Mouse (Mus musculus) cerebellum, adult 8-10 months (tissue): ENCODE measurements around the gene Fcmr.
A peak's percentile ranks its signal among the peaks of the same experiment; 100 is the strongest.

Experiments used
- DNase-seq: peaks from one replicate; pipeline ENCODE4 v3.0.0; 2022

Fcmr gene

GRCm38 (mm10) chr1:130864238-130864637, 1.2 kb upstream of the Fcmr start:
- DNase-seq, result peak; percentile 14

DNA sequence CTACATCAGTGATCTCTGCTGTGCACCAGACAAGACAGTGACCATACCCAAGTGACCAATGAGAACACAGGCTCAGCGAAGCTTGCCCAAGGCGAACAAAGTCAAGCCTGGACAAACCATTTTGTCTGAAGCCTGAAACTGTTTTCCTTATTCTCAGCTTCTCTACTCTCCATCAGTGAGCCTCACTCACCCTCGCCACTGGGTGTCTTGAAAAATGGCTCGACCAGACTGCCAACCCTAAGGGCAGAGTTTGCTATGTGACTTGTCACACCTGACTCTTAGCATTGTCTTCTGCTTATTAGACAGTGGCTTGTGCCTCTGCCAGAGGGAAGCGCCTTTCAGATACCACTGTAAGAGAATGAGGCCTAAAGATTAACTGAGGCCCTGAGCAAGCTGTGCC, 728 bp upstream of the Fcmr start:
- no peak for DNase-seq

- DNase-seq, result no peak
These were observed 7.4 kb downstream of the Fcmr start for GRCm38 (mm10) chr1:130872912-130873311.

GRCm38 (mm10) chr1:130875139-130875538, 9.7 kb downstream of the Fcmr start:
- DNase-seq, result peak; percentile 33

GRCm38 (mm10) chr1:130875910-130876309, 10.4 kb downstream of the Fcmr start:
- no peak for DNase-seq

- DNase-seq, result peak; percentile 59
These were observed 11.6 kb downstream of the Fcmr start for GRCm38 (mm10) chr1:130876931-130877509.

- DNase-seq, result no peak
These were observed 12.6 kb downstream of the Fcmr start for GRCm38 (mm10) chr1:130877889-130878614.

DNA sequence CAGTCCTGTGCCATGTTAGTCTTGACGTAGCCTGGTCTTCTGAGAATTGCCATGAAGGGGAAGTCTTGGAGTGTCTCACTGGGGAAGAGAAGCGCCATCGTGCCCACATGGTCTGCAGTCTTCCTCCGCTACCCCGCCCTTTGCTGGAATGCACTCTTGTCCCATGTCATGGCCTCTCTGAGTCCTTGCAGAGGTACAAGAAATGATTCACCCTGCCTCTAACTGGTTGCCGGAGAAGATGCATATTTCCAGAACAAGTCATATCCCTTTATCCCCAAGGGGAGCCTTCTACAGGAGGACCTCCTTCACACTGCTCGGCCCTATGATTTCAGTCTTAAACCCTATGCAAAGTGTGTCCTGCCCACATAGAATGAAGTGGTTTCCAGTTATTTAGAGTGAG, 14.5 kb downstream of the Fcmr start:
- no peak for DNase-seq

- no peak for DNase-seq
These were observed 17.7 kb downstream of the Fcmr start for GRCm38 (mm10) chr1:130883146-130883545.

DNA sequence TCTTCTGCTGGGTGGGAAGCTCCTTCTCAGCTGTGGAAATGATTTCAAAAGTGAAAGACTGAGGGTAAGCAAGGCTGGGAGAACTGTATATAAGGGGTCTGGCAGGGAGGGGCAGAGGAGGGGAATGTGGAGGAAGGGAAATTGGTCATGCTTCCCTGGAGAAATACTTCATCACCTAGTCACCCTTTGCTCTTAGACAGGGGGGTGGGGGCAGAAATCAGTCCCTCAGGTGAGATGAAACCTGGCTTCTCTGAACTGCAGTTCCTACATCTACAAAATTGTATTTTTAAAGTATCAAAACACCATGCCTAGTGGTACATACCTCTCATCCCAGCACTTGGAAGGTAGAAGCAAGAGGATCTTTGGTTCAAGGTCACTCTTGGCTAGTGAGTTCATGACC, 21.9 kb downstream of the Fcmr start, which contains the start of gene Il24:
TSS of gene Il24 (minus strand) at position 101 of the 400 bp plus-strand sequence.
- no peak for DNase-seq

DNA sequence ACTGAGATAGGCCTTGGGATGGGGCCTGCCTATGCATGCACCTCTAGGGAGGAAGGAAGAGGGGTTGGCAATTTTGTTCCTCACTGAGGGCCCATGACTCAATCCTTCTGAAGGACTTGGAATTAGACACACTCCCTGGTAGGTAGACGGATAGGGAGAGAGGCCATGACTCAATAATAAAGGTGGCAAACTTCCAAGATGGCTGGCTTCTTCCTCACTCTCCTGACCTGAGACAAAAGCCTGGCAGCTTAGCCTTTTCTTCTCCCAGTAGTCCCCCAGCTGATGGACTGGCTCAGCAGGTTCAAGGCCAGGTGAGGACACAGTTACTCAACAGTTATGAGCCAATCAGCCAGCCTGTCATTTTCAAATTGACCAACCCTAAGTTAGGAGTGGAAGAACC, 27.0 kb downstream of the Fcmr start:
- no peak for DNase-seq

GRCm38 (mm10) chr1:130893329-130894040, 28.0 kb downstream of the Fcmr start:
- DNase-seq, result no peak

DNA sequence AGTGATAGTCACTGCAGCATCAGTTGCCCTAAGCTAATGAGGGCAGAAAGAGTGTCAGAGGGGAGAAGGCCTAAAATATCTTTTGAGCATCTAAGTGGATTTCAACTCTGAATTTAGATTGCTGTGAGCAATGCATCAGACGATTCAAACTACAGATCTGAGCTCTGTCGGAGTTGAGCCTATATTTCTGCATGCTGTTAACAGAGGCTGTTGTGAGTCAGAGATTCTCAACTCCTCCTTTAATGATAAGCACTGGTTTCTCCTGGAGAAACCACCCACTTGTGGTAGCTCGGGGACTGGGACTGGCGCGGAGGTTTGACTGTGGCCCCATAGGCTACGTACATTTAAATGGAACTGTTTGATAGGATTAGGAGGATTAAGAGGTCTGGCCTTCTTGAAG, 29.0 kb downstream of the Fcmr start:
- DNase-seq, result no peak

- no peak for DNase-seq
These were observed 37.0 kb downstream of the Fcmr start for GRCm38 (mm10) chr1:130902505-130902904.

GRCm38 (mm10) chr1:130911401-130912010, 46.0 kb downstream of the Fcmr start, which contains the start of gene Il20:
Gene Il20 (minus strand): TSS chr1:130911451.
- no peak for DNase-seq

- DNase-seq, result no peak
These were observed 53.0 kb downstream of the Fcmr start for GRCm38 (mm10) chr1:130918323-130918980.

DNA sequence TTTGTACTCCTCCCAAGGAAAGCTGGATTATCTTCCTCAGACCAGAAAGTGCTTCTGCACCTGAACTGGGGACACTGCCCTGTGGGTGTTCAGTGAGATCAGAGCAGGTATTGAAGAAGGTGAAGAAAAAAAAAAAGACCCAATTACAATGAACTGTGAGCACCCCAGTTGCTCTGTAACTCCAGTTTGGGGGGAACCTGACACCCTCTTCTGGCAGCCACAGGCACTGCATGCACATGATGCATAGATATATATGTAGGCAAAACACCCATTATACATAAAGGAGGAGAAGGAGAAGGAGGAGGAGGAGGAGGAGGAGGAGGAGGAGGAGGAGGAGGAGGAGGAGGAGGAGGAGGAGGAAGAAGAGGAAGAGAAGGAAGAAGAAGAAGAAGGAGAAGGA, 61.0 kb downstream of the Fcmr start:
- DNase-seq, result no peak
